ENCODE assay signal across 15 mouse cellular contexts in genomic region chr8:22260091-22260722, GRCm38 (mm10). TPM values are rescaled to one million over a fixed set of nuclear protein-coding genes. Genes with fewer than 3 reads are reported as not detected.
DNase-seq lines count a peak whose midpoint lies in the region; ATAC-seq and TF ChIP-seq lines count a peak whose summit lies in the region.
"Had no signal": no experiment of that assay in that cellular context is flagged by ENCODE, and none has a peak within 500 bp of the region (broad histone marks: within the 10 kb centered on the region; RNA-seq: fewer than 3 reads in every experiment).

No protein-coding gene starts in this region.

- no peak for ATAC-seq in embryonic facial prominence, embryonic 13.5 days (ENCODE audit: insufficient number of reproducible peaks, insufficient read depth, low FRiP score, low TSS enrichment, low read depth)
- no peak for ATAC-seq in forebrain, embryonic 15.5 days (replicated peaks)
- ATAC-seq: forebrain, postnatal 0 days had no signal

- no peak for TF ChIP-seq CTCF in lung, adult 2 months (IDR thresholded peaks at IDR 0.05; ENCODE audit: insufficient read depth, low read length)

- H3K9me3 ChIP-seq in embryonic facial prominence, embryonic 13.5 days: no peaks in the 10 kb centered on the region
- no peaks in the 10 kb centered on the region; the same call in 1 of the 2 replicates for H3K9me3 ChIP-seq in embryonic facial prominence, embryonic 10.5 days
- H3K9me3 ChIP-seq in heart, embryonic 10.5 days: no peaks in the 10 kb centered on the region
- no peaks in the 10 kb centered on the region for H3K9me3 ChIP-seq in forebrain, embryonic 15.5 days
- H3K9me3 ChIP-seq: embryonic facial prominence, embryonic 12.5 days; hindbrain, embryonic 15.5 days had no signal

- no peak for TF ChIP-seq POLR2A in lung, adult 2 months (IDR thresholded peaks at IDR 0.05; ENCODE audit: borderline replicate concordance, extremely low read depth, low read depth, low read length)

- no peak overlapping the region for H3K9ac ChIP-seq in embryonic facial prominence, embryonic 13.5 days
- no peak overlapping the region for H3K9ac ChIP-seq in forebrain, embryonic 15.5 days (replicated peaks)
- H3K9ac ChIP-seq: embryonic facial prominence, embryonic 12.5 days; forebrain, postnatal 0 days; hindbrain, embryonic 15.5 days had no signal

- peaks cover 15% of the 10 kb centered on the region; the same call in 1 of the 2 replicates for H3K4me1 ChIP-seq in embryonic facial prominence, embryonic 13.5 days
- H3K4me1 ChIP-seq in embryonic facial prominence, embryonic 10.5 days: no peaks in the 10 kb centered on the region
- H3K4me1 ChIP-seq in heart, embryonic 10.5 days: peaks cover 25% of the 10 kb centered on the region
- peaks cover 11% of the 10 kb centered on the region for H3K4me1 ChIP-seq in lung, adult 2 months (ENCODE audit: control insufficient read depth, insufficient read depth, low read length)
- H3K4me1 ChIP-seq in forebrain, embryonic 15.5 days: peaks cover 6% of the 10 kb centered on the region; the same call in 1 of the 2 replicates
- H3K4me1 ChIP-seq: embryonic facial prominence, embryonic 12.5 days; hindbrain, embryonic 15.5 days had no signal

- H3K4me3 ChIP-seq in embryonic facial prominence, embryonic 13.5 days: no peak overlapping the region
- H3K4me3 ChIP-seq in embryonic facial prominence, embryonic 10.5 days: no peak overlapping the region
- H3K4me3 ChIP-seq in heart, embryonic 10.5 days: 0 out of 2 replicates have a peak overlapping the region, but pooled peaks have one; percentile 3
- H3K4me3 ChIP-seq in lung, adult 2 months (replicated peaks; ENCODE audit: extremely low read depth, low read depth, low read length): no peak overlapping the region
- H3K4me3 ChIP-seq in forebrain, embryonic 15.5 days: no peak overlapping the region
- H3K4me3 ChIP-seq: embryonic facial prominence, embryonic 12.5 days; hindbrain, embryonic 15.5 days; left cerebral cortex, adult 2 months; megakaryocyte, embryonic 14.5 days had no signal

- no peaks in the 10 kb centered on the region; the same call in 1 of the 2 replicates for H3K36me3 ChIP-seq in embryonic facial prominence, embryonic 13.5 days
- peaks cover 8% of the 10 kb centered on the region for H3K36me3 ChIP-seq in embryonic facial prominence, embryonic 10.5 days (replicated peaks)
- peaks cover 10% of the 10 kb centered on the region for H3K36me3 ChIP-seq in heart, embryonic 10.5 days
- H3K36me3 ChIP-seq in forebrain, embryonic 15.5 days: no peaks in the 10 kb centered on the region
- H3K36me3 ChIP-seq: embryonic facial prominence, embryonic 12.5 days had no signal

- WGBS in embryonic facial prominence, embryonic 13.5 days: 58% methylated on average over 9 of the region's 9 CpGs
- WGBS in embryonic facial prominence, embryonic 10.5 days: 64% methylated on average over 9 of the region's 9 CpGs
- WGBS in heart, embryonic 10.5 days: 16% methylated on average over 9 of the region's 9 CpGs
- 18% methylated on average over 9 of the region's 9 CpGs for WGBS in lung, adult 2 months
- WGBS in forebrain, embryonic 15.5 days: 64% methylated on average over 9 of the region's 9 CpGs

- no peak for DNase-seq in embryonic facial prominence, embryonic 10.5 days (ENCODE audit: low spot score)
- peak; percentile 34 for DNase-seq in ES-CJ7 (ENCODE audit: low read depth, low spot score)
- no peak for DNase-seq in heart, embryonic 10.5 days (ENCODE audit: low spot score)
- DNase-seq in lung, adult 2 months: peak; percentile 22
- DNase-seq in embryo, embryonic 11 days: no peak
- no peak for DNase-seq in right cerebral cortex, postnatal 36 days (ENCODE audit: low spot score in 2 of 2)
- DNase-seq: forebrain, postnatal 0 days had no signal

- H3K27me3 ChIP-seq in embryonic facial prominence, embryonic 13.5 days: no peaks in the 10 kb centered on the region
- no peaks in the 10 kb centered on the region for H3K27me3 ChIP-seq in embryonic facial prominence, embryonic 10.5 days (replicated peaks; ENCODE audit: low read depth, poor library complexity, severe bottlenecking)
- no peaks in the 10 kb centered on the region for H3K27me3 ChIP-seq in heart, embryonic 10.5 days (ENCODE audit: insufficient read depth, poor library complexity, severe bottlenecking)
- H3K27me3 ChIP-seq in forebrain, embryonic 15.5 days: no peaks in the 10 kb centered on the region
- H3K27me3 ChIP-seq: embryonic facial prominence, embryonic 12.5 days; hindbrain, embryonic 15.5 days; megakaryocyte, embryonic 14.5 days had no signal

- 0 out of 2 replicates have a peak overlapping the region, but pooled peaks have one; percentile 13 for H3K27ac ChIP-seq in embryonic facial prominence, embryonic 13.5 days
- no peak overlapping the region for H3K27ac ChIP-seq in embryonic facial prominence, embryonic 10.5 days (replicated peaks)
- H3K27ac ChIP-seq in heart, embryonic 10.5 days: peak overlapping the region; percentile 53; the same call in 1 of the 2 replicates
- H3K27ac ChIP-seq in forebrain, embryonic 15.5 days (replicated peaks): no peak overlapping the region
- H3K27ac ChIP-seq: embryonic facial prominence, embryonic 12.5 days; hindbrain, embryonic 15.5 days had no signal

- H3K4me2 ChIP-seq in embryonic facial prominence, embryonic 13.5 days: no peak overlapping the region
- no peak overlapping the region for H3K4me2 ChIP-seq in forebrain, embryonic 15.5 days (replicated peaks)
- H3K4me2 ChIP-seq: embryonic facial prominence, embryonic 12.5 days; hindbrain, embryonic 15.5 days had no signal

RNA-seq across cellular contexts. Expression of gene Tpte, which starts 23.0 kb away (rescaled TPM):
- not detected in 2 replicates for polyA plus RNA-seq in embryonic facial prominence, embryonic 13.5 days (2015; fragmentation: Nextera tagmentation; extraction: Ambion mirVana)
- polyA plus RNA-seq in embryonic facial prominence, embryonic 10.5 days (2016; fragmentation: Nextera tagmentation; extraction: Ambion mirVana): not detected in 2 replicates
- not detected in 2 replicates for polyA plus RNA-seq in heart, embryonic 10.5 days (2016; fragmentation: Nextera tagmentation; extraction: Ambion mirVana)
- polyA plus RNA-seq in lung, adult 2 months (2012; rRNA removed): not detected in 2 replicates
- not detected in 2 replicates for polyA plus RNA-seq in forebrain, embryonic 15.5 days (2015; fragmentation: Nextera tagmentation; extraction: Ambion mirVana)
- polyA plus RNA-seq: C2C12; embryonic facial prominence, embryonic 12.5 days; forebrain, postnatal 0 days; hindbrain, embryonic 15.5 days; neural tube, embryonic 11.5 days had no signal

RNA-seq across cellular contexts. Expression of gene Thsd1, which starts 33.1 kb away (rescaled TPM):
- 9.8 and 10.2 TPM in 2 replicates for polyA plus RNA-seq in embryonic facial prominence, embryonic 13.5 days (2015; fragmentation: Nextera tagmentation; extraction: Ambion mirVana)
- polyA plus RNA-seq in embryonic facial prominence, embryonic 10.5 days (2016; fragmentation: Nextera tagmentation; extraction: Ambion mirVana): 9.8 and 10.5 TPM in 2 replicates
- 12.2 and 15.4 TPM in 2 replicates for polyA plus RNA-seq in heart, embryonic 10.5 days (2016; fragmentation: Nextera tagmentation; extraction: Ambion mirVana)
- 23.1 and 25.5 TPM in 2 replicates for polyA plus RNA-seq in lung, adult 2 months (2012; rRNA removed)
- polyA plus RNA-seq in forebrain, embryonic 15.5 days (2015; fragmentation: Nextera tagmentation; extraction: Ambion mirVana): 6.2 and 7.5 TPM in 2 replicates

Comparison
In these comparisons a context has a peak if more than half of its experiments do, and no peak if none do; other contexts are left out.
1. H3K27ac ChIP-seq: peak in embryonic facial prominence, embryonic 13.5 days (single experiment) and heart, embryonic 10.5 days (single experiment); none in embryonic facial prominence, embryonic 10.5 days (single experiment) and forebrain, embryonic 15.5 days (single experiment).
2. DNase-seq: peak in ES-CJ7 (single experiment) and lung, adult 2 months (single experiment); none in embryonic facial prominence, embryonic 10.5 days (single experiment), heart, embryonic 10.5 days (single experiment), embryo, embryonic 11 days (single experiment) and right cerebral cortex, postnatal 36 days (0 of 2).